Mouse (Mus musculus) megakaryocyte, adult 5-6 weeks (primary cell): ENCODE results near the gene Col1a2. TPM values are rescaled to one million over a fixed set of nuclear protein-coding genes. Genes with fewer than 3 reads are reported as not detected.

Source experiments
- ATAC-seq: 2 replicates; pipeline ENCODE4 v1.8.0; 2016; ENCODE audit warnings: mild to moderate bottlenecking, inconsistent platforms; ENCODE audit not compliant: poor library complexity, severe bottlenecking
- total RNA-seq, 2 experiments: library from RNA; stranded (forward) in 1 of 2; stranded (reverse) in 1 of 2; fragments of 153-499, 151-499 nt in 1 of 2; fragments of 221-1000, 200-1000 nt in 1 of 2; gene quantifications; 2 replicates each; pipeline versions ENCODE4 v1.2.3 to v1.2.4; 2015 to 2017

Gene Col1a2
- total RNA-seq (2015) (0.87 and 1.2 TPM in 2 replicates), total RNA-seq (2017) (1.1 and 1.6 TPM in 2 replicates)

DNA sequence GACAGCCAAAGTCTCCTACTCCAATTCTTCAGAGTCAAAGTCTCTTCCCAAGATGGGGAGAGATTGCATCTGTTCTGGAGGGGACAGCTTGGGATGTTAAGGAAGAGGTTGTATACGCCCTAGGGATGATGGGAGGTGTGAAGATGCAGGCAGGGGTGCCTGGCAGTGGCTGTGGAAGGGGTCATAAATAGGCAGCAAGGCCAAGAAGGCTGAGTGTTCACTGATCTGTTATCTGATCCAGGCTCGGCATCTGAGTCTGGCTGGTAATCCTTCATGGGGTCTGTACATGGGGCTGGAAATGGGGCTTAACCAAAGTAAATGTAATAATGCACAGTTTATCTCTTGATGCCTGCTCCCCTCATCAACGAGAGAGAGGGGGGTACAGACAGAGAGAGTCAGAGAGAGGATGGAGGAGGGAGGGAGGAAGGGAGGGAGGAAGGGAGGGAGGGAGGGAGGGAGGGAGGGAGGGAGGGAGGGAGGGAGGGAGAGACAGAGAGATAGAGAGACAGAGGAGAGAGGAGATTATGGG is at the start of gene Col1a2:
Col1a2 (plus strand) TSS at position 212 of the 529 bp plus-strand sequence.
- ATAC-seq: no peak

DNA sequence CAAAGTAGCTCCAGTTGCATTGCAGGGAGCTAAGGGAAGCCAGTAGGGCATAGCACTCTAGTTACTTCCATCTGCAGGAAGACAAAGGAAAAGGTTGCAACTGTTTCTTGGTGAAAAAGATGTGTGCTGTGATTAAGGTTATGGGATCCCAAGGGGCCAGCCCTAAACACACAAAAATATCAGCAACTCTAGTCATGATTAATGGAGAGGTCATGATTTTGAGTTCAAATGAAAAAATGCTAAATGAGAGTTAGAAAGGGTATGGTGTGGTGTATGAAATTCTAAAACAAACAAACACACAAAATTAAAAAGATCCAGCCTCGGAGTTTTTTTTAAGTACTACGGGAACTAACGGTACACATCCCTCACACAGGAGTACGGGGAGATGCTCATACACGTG is 49.1 kb upstream of the Col1a2 start:
- no peak for ATAC-seq

DNA sequence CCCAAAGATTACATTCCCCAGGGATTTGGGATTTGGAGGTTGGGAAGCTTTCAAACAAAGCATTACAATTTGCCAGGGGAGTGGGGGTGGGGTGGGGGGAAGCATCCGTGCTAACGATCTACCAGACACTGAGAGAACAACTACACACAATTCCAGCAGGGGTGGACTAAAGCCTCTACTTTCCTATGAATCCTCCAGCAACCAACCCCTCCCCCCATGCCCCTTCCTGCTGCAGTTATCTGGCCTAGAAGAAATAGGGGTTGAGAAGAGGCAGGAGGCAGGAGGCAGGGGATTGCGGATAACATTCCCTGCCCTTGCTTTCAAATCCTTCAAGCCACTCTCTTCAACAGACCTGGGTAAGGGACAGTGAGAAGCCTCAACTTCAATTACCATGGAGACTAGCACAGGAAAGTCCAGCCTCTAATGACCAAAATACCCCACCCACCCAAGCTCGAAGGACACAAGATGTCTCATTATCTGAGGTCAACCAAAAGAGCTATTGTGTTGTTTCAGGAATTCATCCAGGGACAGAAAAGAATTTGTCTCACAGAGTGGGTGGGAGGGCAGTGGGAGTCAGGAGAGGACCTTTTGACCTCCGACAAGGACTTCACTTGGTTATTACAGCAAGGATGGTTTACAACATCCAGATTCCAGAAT is 48.5 kb upstream of the Col1a2 start:
- no peak for ATAC-seq

DNA sequence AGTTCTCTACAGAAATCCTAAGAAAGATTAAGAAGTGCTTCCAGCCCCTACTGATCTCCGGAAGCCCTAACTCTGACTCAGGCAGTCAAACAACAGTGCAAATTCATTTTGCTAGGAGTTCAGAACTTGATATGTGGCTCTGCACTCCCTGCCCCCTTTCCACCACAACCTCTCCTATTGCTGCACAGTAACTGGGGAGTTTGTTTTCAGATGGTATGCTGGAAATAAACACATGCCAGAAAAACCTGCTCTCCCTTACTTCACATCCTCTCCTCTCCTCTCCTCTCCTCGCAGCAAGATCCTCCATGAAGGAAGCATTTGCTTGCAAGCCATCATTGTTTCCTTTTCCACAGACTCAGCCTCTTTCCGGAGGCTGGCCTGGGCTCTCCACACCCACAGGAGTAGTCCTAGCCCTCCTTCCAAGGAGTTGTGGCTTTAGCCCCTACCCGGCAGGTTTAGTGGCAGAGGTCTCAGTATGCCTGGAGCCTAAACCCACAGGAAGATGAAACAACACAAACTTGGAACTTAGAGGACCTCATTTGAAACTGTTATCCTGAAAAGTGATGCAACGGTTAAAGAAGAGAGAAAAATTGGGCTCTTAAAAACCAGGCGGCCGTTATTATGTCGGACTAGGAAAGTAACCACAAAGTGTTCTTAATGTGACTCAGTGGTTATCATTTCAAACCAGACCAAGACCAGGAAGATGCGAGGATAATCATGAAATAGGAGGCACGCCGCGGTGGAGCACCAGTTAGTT is 47.7 kb upstream of the Col1a2 start:
- no peak for ATAC-seq

DNA sequence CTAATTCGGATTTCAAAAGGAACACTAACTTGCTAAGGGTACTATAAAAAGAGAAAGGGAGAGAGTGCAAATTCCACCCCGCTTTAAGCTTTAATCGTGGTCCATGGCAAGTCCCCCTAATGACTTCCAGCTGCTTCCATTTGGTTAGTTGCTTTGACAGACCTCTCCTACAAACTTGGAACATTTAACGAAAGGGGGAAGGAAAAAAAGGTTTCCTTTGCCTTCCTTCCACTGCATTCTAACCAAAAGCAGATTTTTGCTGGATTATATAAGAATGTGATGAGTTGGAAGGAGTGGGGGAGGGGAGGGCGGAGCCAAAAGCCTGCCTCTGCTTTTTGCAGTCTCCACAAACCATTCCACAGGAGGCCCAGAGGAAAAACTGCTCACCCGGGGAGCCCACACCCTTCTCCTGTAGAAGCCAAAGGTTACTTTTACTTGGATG is 47.0 kb upstream of the Col1a2 start:
- ATAC-seq: no peak

DNA sequence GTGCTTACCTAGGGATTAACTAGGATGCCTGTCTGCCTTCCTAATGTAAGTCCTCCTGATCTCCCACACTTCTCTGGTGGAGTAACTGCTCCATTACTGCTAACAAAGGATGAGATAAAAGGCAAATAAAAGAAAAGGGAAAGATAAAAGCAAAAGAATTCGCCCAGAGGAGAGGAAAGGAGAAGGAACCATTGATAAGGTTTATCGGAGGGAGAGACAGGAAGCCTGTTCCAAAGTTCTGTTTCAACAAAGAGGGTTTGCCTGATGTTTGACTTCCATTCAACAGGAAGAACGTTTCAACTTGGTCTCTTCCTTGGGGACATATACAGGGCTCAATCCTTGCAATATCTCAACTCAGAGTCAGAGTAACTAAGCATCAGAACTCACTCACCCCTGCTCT is 39.3 kb upstream of the Col1a2 start:
- ATAC-seq: no peak

DNA sequence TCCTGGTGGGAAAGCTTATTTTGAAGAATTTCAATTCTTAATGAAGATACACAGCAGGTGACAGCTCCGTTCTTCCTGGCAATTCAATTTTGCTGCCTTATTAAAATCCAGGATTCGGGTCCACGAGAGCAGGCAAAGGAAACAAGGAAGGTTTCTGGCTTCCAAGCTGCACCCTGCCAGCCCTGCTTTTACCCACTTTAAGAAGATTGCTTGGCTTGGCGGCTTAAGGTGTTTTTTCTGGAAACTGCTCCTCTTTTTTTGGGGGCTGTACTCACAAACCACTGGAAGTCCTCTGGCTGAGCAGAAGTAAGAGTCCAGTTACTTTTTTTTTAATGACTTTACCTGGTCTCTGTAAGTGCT is 21.1 kb upstream of the Col1a2 start:
- ATAC-seq: no peak

DNA sequence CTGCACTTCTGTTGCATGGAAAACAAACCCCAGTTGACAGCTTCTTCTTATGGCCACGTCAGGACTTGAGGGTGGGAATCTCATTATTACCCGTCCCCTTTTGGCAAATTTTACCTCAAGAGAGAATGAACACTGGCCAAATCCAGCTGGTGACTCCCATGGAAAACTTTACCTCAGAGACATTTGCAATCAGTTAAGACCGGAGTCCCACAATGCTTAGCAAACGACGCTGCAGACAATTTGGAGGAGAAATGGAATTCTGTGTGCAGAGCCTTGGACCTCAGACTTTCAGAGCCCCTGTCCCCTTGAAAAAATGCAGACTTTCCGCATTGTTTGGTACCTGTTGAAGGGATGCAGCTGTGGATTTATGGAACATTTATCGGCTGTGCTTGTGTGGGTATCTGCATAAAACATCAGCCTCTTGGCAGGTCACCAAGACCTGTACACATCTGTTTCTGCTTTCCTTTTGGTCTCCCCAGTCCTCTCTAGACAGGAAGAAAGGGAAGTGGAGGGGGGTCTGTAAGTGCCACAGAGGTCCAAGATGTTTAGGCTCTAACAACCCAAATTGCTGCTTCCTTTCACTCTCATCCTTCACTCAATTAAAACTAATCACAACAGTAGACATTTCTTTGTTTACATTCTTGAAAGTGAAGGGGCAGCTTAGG is 20.5 kb upstream of the Col1a2 start:
- no peak for ATAC-seq

DNA sequence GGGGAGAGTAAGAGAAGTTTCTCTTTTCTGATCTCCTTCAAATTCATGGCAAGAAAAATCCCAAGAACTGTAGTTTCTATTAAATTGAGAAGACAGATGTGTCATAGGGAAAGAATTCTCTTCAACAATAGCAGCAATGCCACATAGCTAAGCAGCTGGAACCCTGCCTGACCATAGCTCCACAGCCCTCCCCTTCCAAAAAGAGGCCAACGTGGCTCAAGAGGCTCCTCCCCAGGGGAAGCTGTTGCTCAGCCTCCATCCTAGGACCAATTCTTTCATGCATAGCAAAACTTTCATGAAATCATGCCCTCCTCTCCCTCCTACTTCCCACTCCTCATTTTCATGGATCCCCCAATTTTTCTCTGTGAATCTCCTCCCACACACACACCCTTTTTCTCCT is 16.3 kb upstream of the Col1a2 start:
- no peak for ATAC-seq

DNA sequence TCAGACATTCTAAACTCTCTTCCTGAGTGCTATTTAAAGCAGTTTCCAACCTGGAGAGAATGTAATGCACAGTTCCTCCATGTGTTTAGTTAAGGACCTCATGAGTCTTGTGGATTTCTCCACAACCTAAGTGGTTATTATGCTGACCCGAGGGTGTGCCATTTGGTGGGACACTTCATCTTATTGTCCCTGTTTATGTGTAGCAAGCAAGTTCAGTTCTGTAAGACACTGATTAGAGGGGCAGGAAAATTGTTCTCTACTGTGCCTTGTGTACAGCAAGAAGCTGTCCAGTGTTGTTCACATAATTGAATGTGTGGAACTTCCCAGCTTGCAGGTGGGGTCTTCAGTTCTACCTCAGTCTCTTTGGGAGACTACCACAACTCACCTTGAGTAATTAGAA is 15.6 kb upstream of the Col1a2 start:
- no peak for ATAC-seq

DNA sequence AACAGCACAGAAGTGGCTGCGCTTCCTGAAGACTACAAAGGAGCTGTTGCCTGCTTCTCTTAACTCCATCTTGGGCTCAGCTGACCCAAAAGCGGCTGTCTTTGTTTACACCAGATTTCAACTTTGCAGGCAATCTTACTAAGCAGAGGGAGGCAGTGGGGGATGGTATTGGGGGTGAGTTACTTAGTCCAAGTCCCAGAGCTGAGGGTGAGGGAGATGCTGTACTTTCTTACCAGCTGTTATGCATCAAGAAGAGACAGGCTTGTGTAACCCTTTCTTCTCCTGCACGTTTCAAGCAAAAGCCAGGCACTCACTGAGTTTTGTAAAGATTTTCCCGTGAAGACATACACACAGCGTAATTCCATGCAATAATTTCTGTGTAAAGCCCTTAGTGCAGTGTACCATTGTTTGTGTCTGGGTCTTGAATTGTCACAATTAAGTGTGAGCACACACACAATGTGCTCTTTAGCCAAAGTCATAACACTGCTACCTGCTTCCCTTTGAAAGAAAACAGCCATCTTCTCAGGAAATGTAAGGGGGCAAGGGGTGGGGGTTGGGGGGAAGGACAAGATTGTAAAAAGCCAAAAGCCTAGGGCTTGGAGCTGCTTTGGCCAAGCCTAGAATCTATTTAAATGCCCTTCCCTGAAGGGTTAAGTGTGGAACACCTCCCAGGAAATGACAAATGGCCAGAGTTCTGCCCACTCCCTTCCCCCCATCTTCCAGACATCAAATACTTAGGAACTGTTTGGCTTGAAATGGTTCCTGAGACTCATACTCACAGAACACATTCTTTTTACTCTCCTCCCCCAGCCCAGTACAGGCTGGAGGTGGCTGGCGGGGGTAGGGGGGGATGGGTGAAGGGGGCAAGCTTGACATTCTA is 15.0 kb upstream of the Col1a2 start:
- ATAC-seq: no peak

DNA sequence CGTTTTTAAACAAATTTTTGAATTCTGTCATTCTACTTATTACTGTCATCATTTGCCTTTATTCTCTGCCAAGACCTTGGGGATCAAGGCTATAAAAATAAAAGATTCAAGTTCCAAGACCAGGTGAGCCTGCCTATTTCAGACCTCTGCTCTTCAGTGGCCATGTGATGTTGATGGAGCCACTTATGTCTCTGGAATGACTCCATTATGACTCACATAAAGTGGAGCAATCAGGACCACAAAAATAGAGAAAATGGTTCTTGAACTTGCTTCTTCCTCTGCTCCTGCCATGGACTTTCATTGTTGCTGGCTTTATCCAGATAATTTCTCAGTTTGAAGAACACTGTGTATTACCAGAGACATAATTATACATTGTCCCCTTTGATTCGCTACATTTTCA is 10.9 kb upstream of the Col1a2 start:
- no peak for ATAC-seq

DNA sequence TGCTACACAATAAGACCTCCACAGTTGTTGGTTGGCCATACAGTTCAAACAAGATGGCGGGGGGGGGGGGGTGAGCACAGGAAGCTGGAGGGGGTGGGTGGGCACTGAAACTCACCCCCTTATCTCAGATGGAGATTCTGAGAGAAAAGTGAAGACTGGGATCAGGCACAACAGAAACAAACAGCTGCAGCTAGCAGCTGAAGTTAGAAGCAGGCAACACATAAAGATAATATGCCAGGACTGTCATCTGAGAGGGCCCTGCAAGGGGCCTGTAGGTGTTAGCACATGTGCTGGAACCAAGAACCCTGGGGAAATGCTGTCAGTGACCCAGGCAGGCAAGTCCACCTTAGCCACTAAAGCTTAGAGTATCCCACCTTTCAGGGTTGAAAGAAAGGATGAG is 8.2 kb upstream of the Col1a2 start:
- no peak for ATAC-seq

DNA sequence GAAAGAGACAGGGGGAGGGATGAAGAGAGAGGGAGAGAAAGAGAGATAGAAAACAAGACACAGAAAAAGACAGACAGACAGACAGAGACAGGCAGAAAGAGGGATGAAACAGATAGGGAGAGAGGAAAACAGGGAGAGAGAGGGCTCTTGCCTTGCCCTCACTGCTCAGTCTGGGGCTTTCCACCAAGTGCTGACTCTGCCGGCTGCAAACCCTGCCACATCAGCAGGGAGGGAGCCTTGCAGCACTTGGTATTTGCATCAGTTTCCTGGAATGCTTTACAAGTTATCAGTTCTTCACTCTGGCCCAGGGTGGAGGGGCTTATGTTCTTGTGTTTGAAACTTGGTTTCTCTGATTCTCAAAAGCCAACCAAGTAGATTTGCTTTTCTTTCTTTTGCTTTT is 1.5 kb upstream of the Col1a2 start:
- ATAC-seq: no peak

DNA sequence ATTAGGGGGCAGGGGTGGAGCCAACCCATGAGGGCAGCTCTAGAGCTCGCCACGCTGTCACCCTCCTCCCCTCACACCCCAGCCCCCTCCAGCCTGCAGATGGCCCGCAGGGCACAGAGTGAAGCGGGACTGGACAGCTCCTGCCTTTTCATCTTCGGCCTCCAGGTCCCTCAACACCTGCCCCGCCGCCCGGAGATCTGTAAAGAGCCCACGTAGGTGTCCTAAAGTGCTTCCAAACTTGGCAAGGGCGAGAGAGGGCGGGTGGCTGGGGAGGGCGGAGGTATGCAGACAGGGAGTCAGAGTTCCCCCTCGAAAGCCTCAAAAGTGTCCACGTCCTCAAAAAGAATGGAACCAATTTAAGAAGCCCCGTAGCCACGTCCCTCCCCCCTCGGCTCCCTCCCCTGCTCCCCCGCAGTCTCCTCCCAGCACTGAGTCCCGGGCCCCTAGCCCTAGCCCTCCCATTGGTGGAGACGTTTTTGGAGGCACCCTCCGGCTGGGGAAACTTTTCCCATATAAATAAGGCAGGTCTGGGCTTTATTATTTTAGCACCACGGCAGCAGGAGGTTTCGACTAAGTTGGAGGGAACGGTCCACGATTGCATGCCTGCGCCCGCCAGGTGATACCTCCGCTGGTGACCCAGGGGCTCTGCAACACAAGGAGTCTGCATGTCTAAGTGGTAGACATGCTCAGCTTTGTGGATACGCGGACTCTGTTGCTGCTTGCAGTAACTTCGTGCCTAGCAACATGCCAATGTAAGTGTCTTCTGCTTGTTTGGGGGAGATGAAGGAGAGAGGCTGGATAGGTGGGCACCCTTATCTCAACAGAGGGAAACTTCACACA is 764 bp downstream of the Col1a2 start:
- no peak for ATAC-seq

DNA sequence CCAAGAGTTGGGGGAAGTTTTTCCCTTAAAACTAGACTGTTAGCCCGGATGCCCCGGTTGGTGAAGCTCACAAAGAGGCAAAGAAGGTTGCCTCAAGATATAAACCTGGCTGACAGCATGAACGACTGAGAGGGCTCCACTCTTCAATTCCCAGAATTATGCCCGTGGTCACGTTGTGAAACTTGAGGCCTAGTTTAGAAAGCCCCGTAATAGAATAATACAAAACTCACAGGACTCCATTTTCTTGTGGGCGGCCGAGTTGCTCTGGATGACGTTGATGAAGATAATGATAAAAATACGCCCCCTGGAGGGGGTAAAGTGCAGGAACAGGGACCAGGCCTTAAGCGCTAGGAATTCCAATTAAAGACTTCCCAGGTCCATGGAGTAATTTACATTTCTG is 1.5 kb downstream of the Col1a2 start:
- ATAC-seq: no peak

DNA sequence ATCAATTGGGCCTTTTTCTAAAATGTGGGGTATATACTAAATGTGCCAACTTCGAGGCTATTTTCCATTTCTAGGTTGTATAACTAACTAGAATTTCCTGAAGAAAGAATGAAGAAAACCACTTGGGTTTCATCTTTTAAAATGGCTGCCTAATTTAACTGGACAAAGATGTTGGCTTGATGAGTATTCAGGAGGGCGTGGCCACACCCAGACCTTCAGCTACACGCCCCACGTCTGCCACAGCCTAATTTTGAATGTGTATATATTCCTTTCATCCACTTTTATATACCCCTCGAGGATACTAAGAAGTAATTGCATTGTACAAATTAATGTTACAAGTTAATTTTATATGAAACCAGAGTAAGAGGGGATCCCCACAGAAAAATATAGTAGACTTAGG is 2.2 kb downstream of the Col1a2 start:
- no peak for ATAC-seq

DNA sequence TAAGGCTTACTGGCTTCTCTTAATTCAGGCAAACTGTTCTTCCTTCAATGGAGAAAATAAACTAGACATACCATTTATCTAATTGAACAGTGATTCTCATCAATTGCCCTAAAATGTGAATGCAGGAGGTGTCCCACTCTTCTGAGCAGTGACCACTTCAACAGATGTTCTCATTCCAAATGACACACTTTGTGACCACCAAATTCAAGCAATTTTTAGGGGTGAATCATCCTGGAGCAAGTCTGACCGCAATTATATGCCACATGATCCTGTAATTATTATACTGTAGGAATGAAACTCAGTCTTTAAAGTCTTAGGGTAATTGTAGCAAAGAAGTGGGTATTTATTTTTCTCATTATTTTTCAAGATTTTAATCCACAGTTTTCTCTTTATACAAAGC is 2.7 kb downstream of the Col1a2 start:
- ATAC-seq: no peak

DNA sequence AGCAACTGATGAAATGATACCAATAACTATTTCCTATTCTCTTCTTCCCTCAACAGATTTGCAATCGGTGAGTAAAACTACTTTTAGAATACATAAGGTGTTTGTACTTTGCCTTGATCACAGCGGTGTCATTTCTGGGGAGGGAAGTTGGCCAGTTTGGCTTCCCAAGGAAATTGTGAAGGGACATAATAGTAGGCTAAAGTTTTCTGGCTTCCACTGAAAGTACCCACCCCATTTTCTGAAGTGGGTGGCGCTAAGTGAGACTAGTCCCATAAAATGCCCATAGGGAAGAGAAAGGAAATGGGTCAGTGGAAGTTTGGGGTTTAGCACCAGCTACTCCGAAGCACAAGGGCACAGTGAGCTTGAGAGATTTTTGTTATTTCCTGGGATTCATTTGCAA is 3.7 kb downstream of the Col1a2 start:
- ATAC-seq: no peak

DNA sequence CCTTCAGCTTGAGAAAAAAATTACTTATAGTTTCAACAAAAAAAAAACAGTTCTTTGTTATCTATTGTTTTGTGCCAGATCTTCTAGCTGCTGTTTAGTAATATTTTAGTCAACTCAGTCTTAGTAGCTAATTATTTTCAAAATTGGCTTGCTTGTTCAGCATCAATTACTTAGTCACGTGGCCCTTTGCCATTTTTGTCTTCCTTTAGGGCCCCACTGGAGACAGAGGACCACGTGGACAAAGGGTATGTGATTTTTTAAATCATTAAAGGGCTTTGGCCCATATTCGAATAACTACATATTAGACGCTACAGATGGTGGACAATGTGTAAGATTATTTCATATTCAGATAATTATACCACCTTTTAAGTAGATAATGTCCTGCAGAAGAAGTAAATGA is 4.8 kb downstream of the Col1a2 start:
- ATAC-seq: no peak
